Mouse (Mus musculus): ENCODE results near the gene Gm5108. TPM values are rescaled to one million over a fixed set of nuclear protein-coding genes. Genes with fewer than 3 reads are reported as not detected.

Gene Gm5108
- polyA plus RNA-seq, 1 experiment from 2014 or later, result not detected

Other genes starting within 250 kb of the Gm5108 start
- 11.5 and 12.0 TPM in 2 replicates for gene Atp8a1, start 94.2 kb upstream of the Gm5108 start, polyA plus RNA-seq (2016; fragmentation: Nextera tagmentation; extraction: Ambion mirVana)
- not detected in 2 replicates for gene Gm21905, start 4.8 kb downstream of the Gm5108 start, polyA plus RNA-seq (2016; fragmentation: Nextera tagmentation; extraction: Ambion mirVana)
- 0.15 and 0.28 TPM in 2 replicates for gene Grxcr1, start 90.2 kb downstream of the Gm5108 start, polyA plus RNA-seq (2016; fragmentation: Nextera tagmentation; extraction: Ambion mirVana)